Mouse (Mus musculus): ENCODE data around the gene Hamp2. TPM values are rescaled to one million over a fixed set of nuclear protein-coding genes. Genes with fewer than 3 reads are reported as not detected.
"Not testable (repeated sequence)": the region's sequence is repeated elsewhere in the genome, so short reads cannot be mapped to it uniquely, and the experiment has no call there.

The Hamp2 gene
- polyA plus RNA-seq, 1 experiment from 2014 or later: not detected

- peak overlapping the region; percentile 88 for H3K4me2 ChIP-seq (ENCODE audit: low read depth, low read length)
- H3K27me3 ChIP-seq (ENCODE audit: control insufficient read depth, insufficient read depth, low read depth, low read length): no peaks in the 10 kb centered on the region
- H3K4me3 ChIP-seq (ENCODE audit: low read depth, low read length): peak overlapping the region; percentile 89
- peaks cover 25% of the 10 kb centered on the region for H3K36me3 ChIP-seq (ENCODE audit: control insufficient read depth, insufficient read depth)
- ATAC-seq (ENCODE audit: low read depth): peak; percentile 6; the same call in 1 of the 2 replicates
- peak overlapping the region; percentile 94 for H3K27ac ChIP-seq (ENCODE audit: low read length)
- 0% methylated on average over 32 of the region's 49 CpGs for WGBS (ENCODE audit: insufficient replicate concordance)
- peaks cover 22% of the 10 kb centered on the region for H3K4me1 ChIP-seq (ENCODE audit: control insufficient read depth, low read depth, low read length)
- H3K9me3 ChIP-seq (replicated peaks; ENCODE audit: control insufficient read depth, low read length): no peaks in the 10 kb centered on the region
- peak overlapping the region; percentile 96 for H3K9ac ChIP-seq (ENCODE audit: low read depth, low read length)
Measured at GRCm38 (mm10) chr7:30956357-30956751, 31.9 kb upstream of the Hamp2 start.

DNA sequence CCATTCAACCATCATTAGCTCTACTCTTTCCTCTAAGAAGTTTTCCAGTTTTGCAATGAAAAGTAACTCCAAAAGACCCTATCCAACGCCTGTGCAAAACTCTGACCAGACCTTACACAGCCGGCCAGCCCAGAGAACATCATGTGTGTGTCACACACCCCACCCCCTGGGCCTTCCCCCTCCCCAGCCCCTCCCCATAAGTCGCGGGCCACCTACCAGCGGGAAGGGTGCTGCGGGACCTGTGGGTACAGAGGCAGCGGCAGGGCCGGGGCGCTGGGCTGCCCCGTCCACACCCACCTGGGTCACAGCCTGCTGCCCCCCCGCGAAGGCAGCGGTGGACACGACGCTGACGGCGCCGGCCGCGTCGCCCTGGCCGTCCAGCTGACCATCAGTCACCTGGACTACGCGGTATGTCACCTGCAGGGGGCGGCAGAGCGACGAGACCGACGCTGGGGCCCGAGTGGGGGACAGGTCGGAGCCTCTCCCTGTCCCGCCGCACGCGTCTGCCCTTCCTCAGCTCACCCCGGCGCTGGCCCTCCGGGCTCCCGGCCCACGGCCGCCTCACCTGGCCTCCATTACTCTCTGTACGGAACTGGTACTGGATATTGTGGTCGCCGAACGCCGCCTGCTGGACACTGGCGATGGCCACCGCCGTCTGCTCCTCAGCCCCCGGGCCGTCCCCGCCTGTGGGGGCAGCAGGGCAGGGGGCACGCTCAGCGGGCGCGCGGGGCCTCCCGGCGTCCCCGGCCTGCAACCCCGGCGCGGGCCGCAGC is 31.3 kb upstream of the Hamp2 start:
- WGBS (ENCODE audit: insufficient replicate concordance): under 1% methylated on average over 64 of the region's 64 CpGs
- Histone ChIP-seq H3K4me1 (ENCODE audit: control insufficient read depth, low read depth, low read length) (peaks cover 22% of the 10 kb centered on the region), H3K27ac (ENCODE audit: low read length) (peak overlapping the region; percentile 94), H3K27me3 (ENCODE audit: control insufficient read depth, insufficient read depth, low read depth, low read length) (no peaks in the 10 kb centered on the region), H3K9me3 (replicated peaks; ENCODE audit: control insufficient read depth, low read length) (no peaks in the 10 kb centered on the region), H3K4me3 (ENCODE audit: low read depth, low read length) (peak overlapping the region; percentile 89), H3K36me3 (ENCODE audit: control insufficient read depth, insufficient read depth) (peaks cover 25% of the 10 kb centered on the region), H3K4me2 (ENCODE audit: low read depth, low read length) (peak overlapping the region; percentile 88), H3K9ac (ENCODE audit: low read depth, low read length) (peak overlapping the region; percentile 96)
- peak; percentile 64 for ATAC-seq (ENCODE audit: low read depth)

DNA sequence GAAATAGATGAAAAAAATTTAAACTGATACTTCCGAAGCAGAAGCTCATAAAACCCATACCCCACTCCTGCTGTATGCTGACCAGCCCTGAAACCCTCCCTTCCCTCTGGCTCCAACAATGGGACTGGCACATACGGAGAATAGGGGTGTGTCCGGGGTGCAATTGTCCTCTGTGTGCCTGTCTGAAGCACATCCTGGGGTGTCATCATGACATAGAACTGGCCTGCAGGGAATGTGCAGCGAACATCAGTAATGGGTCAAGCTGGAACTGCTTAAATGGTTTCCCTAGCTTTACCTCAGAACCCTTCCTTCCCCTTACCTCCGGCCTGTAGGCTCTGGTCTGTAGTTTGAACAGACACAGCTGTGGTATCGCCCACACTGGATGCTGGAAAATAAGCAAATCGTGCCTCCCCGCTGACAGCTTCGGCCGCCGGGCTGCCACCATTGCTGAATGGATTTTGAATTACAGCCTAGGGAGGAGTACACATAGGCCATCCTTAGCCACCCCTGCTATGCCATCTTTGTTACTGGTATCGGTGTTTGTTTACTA is 30.6 kb upstream of the Hamp2 start:
- Histone ChIP-seq H3K4me3 (ENCODE audit: low read depth, low read length) (peak overlapping the region; percentile 89), H3K4me2 (ENCODE audit: low read depth, low read length) (peak overlapping the region; percentile 88), H3K4me1 (ENCODE audit: control insufficient read depth, low read depth, low read length) (peaks cover 22% of the 10 kb centered on the region), H3K27me3 (ENCODE audit: control insufficient read depth, insufficient read depth, low read depth, low read length) (no peaks in the 10 kb centered on the region), H3K9me3 (replicated peaks; ENCODE audit: control insufficient read depth, low read length) (no peaks in the 10 kb centered on the region), H3K9ac (ENCODE audit: low read depth, low read length) (no peak overlapping the region), H3K36me3 (ENCODE audit: control insufficient read depth, insufficient read depth) (peaks cover 25% of the 10 kb centered on the region), H3K27ac (ENCODE audit: low read length) (no peak overlapping the region; the same call in 1 of the 2 replicates)
- no peak for ATAC-seq (ENCODE audit: low read depth)
- WGBS (ENCODE audit: insufficient replicate concordance): 83% methylated on average over 12 of the region's 12 CpGs

- Histone ChIP-seq H3K9me3 (replicated peaks; ENCODE audit: control insufficient read depth, low read length) (no peaks in the 10 kb centered on the region), H3K36me3 (ENCODE audit: control insufficient read depth, insufficient read depth) (peaks cover 31% of the 10 kb centered on the region), H3K4me1 (ENCODE audit: control insufficient read depth, low read depth, low read length) (peaks cover 22% of the 10 kb centered on the region), H3K9ac (ENCODE audit: low read depth, low read length) (no peak overlapping the region), H3K4me2 (ENCODE audit: low read depth, low read length) (no peak overlapping the region), H3K4me3 (ENCODE audit: low read depth, low read length) (no peak overlapping the region), H3K27ac (ENCODE audit: low read length) (peak overlapping the region; percentile 58), H3K27me3 (ENCODE audit: control insufficient read depth, insufficient read depth, low read depth, low read length) (no peaks in the 10 kb centered on the region)
- WGBS (ENCODE audit: insufficient replicate concordance): 69% methylated on average over 3 of the region's 3 CpGs
- ATAC-seq (ENCODE audit: low read depth): peak; percentile 54
Measured at GRCm38 (mm10) chr7:30954036-30954435, 29.6 kb upstream of the Hamp2 start.

DNA sequence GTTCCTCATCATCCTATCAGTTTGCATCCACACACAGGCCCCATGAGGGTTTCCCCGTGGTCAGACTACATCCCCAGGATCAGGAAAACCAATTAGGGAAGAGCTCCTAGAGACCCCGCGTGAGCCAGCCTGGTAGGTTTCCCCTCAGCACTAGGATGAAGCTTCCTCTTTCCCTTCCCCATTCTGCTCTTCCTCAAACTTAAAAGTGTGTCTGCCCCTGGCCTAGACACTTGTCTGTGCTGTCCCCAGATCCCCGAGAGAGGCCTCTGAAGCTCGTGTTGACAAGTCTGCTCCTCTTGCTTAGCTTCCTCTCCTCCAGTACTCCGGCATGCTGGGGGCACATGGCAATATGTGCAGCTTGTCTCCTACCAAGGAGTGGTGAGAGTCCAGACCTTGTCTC is 29.0 kb upstream of the Hamp2 start:
- WGBS (ENCODE audit: insufficient replicate concordance): 59% methylated on average over 6 of the region's 6 CpGs
- H3K27me3 ChIP-seq (ENCODE audit: control insufficient read depth, insufficient read depth, low read depth, low read length): no peaks in the 10 kb centered on the region
- H3K4me3 ChIP-seq (ENCODE audit: low read depth, low read length): no peak overlapping the region
- H3K27ac ChIP-seq (ENCODE audit: low read length): 0 out of 2 replicates have a peak overlapping the region, but pooled peaks have one; percentile 39
- H3K4me1 ChIP-seq (ENCODE audit: control insufficient read depth, low read depth, low read length): peaks cover 21% of the 10 kb centered on the region
- no peak for ATAC-seq (ENCODE audit: low read depth)
- H3K36me3 ChIP-seq (ENCODE audit: control insufficient read depth, insufficient read depth): peaks cover 34% of the 10 kb centered on the region
- H3K4me2 ChIP-seq (ENCODE audit: low read depth, low read length): no peak overlapping the region
- H3K9me3 ChIP-seq (replicated peaks; ENCODE audit: control insufficient read depth, low read length): no peaks in the 10 kb centered on the region
- H3K9ac ChIP-seq (ENCODE audit: low read depth, low read length): no peak overlapping the region

DNA sequence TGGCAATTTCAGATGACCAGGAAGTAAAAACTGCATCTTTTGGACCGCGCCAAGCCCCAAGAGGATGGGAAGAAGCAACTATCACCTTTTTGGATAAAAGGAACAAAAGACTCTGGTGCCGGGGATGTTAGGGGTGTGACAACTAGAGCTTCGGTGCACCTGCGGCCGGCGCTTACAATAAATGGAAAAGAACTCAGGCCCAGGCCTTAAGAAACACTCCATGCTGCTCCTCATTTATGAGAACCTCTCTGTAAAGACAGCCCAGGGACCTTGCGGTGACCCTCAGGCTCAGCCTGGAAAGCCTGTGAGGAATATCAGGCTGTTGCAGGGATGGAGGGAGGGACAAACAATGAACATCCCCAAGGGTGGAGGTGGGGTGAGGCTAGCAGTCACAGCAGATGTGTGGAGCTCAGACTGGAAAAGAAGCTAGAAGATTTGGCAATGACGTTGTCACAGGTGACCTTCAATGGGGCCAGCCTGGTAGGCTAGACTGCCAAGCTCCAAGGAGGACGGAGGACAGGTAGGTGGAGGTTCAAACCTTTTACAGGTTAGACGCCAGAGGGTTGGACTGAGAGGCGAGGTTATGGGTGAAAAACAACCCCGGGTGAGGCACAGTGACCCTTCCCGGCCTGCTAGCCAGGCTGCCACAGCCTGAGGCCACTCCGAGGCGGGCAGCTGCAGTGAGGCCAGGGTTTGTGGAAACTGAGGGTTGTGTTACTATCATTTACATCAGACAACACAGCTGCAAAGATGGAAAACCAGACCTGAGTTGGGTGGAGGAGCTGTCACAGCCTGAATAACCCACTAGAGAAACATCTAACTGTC is 28.2 kb upstream of the Hamp2 start:
- Histone ChIP-seq H3K9ac (ENCODE audit: low read depth, low read length) (no peak overlapping the region), H3K27me3 (ENCODE audit: control insufficient read depth, insufficient read depth, low read depth, low read length) (no peaks in the 10 kb centered on the region), H3K36me3 (ENCODE audit: control insufficient read depth, insufficient read depth) (peaks cover 34% of the 10 kb centered on the region), H3K4me1 (ENCODE audit: control insufficient read depth, low read depth, low read length) (peaks cover 13% of the 10 kb centered on the region), H3K27ac (ENCODE audit: low read length) (no peak overlapping the region), H3K4me2 (ENCODE audit: low read depth, low read length) (no peak overlapping the region), H3K9me3 (replicated peaks; ENCODE audit: control insufficient read depth, low read length) (no peaks in the 10 kb centered on the region), H3K4me3 (ENCODE audit: low read depth, low read length) (no peak overlapping the region)
- 84% methylated on average over 16 of the region's 16 CpGs for WGBS (ENCODE audit: insufficient replicate concordance)
- no peak for ATAC-seq (ENCODE audit: low read depth)

DNA sequence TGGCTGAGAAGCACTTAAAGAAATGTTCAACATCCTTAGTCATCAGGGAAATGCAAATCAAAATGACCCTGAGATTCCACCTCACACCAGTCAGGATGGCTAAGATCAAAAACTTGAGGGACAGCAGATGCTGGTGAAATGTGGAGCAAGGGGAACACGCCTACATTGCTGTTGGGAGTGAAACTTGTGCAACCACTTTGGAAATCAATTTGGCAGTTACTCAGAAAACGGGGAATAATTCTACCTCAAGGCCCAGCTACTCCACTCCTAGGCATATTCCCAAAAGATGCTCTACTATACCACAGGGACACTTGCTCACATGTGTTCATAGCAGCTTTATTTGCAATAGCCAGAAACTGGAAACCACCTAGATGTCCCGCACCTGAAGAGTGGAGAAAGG is 25.4 kb upstream of the Hamp2 start:
- peaks cover 34% of the 10 kb centered on the region for H3K36me3 ChIP-seq (ENCODE audit: control insufficient read depth, insufficient read depth)
- not testable (repeated sequence) for H3K9ac ChIP-seq (ENCODE audit: low read depth, low read length)
- 77% methylated on average over 3 of the region's 3 CpGs for WGBS (ENCODE audit: insufficient replicate concordance)

DNA sequence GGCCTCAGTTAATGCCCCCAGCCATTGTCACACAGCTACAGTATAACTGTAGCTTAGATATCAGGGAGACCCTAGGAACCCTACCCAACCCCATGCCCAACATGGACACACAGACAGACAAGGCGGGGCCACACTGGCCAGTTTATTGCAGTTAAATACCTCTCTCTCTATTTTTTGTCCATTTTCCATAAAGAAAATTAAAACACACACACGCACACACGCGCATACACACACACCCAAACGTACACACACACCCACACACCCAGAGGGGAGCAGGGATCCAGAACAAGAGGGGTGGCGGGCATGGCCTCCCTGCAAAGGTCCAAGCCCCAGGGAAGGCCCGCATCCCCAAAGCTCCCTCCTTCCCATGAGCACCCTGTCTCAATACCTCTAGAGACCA is 21.4 kb upstream of the Hamp2 start:
- H3K4me2 ChIP-seq (ENCODE audit: low read depth, low read length): no peak overlapping the region

More for the DNA sequence above, 25.4 kb upstream of the Hamp2 start:
- not testable (repeated sequence) for H3K4me3 ChIP-seq (ENCODE audit: low read depth, low read length); ATAC-seq (ENCODE audit: low read depth); H3K4me1 ChIP-seq (ENCODE audit: control insufficient read depth, low read depth, low read length); H3K27me3 ChIP-seq (ENCODE audit: control insufficient read depth, insufficient read depth, low read depth, low read length); H3K27ac ChIP-seq (ENCODE audit: low read length); H3K4me2 ChIP-seq (ENCODE audit: low read depth, low read length); H3K9me3 ChIP-seq (replicated peaks; ENCODE audit: control insufficient read depth, low read length)

More for the DNA sequence above, 21.4 kb upstream of the Hamp2 start:
- WGBS (ENCODE audit: insufficient replicate concordance): 83% methylated on average over 7 of the region's 7 CpGs
- Histone ChIP-seq H3K4me3 (ENCODE audit: low read depth, low read length) (no peak overlapping the region), H3K4me1 (ENCODE audit: control insufficient read depth, low read depth, low read length) (no peaks in the 10 kb centered on the region), H3K9ac (ENCODE audit: low read depth, low read length) (no peak overlapping the region), H3K27me3 (ENCODE audit: control insufficient read depth, insufficient read depth, low read depth, low read length) (no peaks in the 10 kb centered on the region), H3K36me3 (ENCODE audit: control insufficient read depth, insufficient read depth) (peaks cover 9% of the 10 kb centered on the region), H3K27ac (ENCODE audit: low read length) (no peak overlapping the region), H3K9me3 (replicated peaks; ENCODE audit: control insufficient read depth, low read length) (no peaks in the 10 kb centered on the region)
- 0 out of 2 replicates have a peak, but pooled peaks have one; percentile 1 for ATAC-seq (ENCODE audit: low read depth)
